Mouse (Mus musculus): Measurements from ENCODE around the gene Ank2. TPM values are rescaled to one million over a fixed set of nuclear protein-coding genes. Genes with fewer than 3 reads are reported as not detected.

The Ank2 gene
- polyA plus RNA-seq, 1 experiment, result 52.1 TPM

DNA sequence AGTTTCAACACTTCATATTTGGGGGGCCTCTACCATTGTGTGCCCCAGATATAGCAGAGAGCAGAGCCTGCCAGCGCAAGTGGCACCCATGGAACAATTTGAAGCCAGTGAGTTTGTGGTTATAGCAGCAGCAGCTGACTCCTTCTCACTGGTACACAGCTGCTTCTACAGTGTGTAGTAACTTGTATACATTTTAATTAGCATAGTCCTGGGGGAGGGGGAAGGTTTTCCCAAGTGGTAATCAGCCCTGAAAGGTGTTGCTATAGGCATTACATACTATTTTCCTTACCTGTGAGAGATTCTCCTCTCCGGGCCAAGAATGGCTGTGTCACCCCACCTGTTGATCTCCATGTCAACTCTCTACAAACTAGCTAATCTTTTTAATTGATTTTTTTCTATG is 182.4 kb downstream of the Ank2 start:
- no peaks in the 10 kb centered on the region for H3K4me1 ChIP-seq (ENCODE audit: control insufficient read depth, insufficient read depth, low read length)
- H3K27me3 ChIP-seq (ENCODE audit: control insufficient read depth, insufficient read depth, low read length), result no peaks in the 10 kb centered on the region
- H3K36me3 ChIP-seq (ENCODE audit: control insufficient read depth, insufficient read depth, low read length), result no peaks in the 10 kb centered on the region
- H3K27ac ChIP-seq (ENCODE audit: control insufficient read depth, insufficient read depth, low read depth, low read length), result no peak overlapping the region
- TF ChIP-seq CTCF (IDR thresholded peaks at IDR 0.05; ENCODE audit: control insufficient read depth, insufficient read depth, insufficient replicate concordance, low read depth, low read length), result no peak
- TF ChIP-seq POLR2A (IDR thresholded peaks at IDR 0.05; ENCODE audit: control insufficient read depth, low read depth, low read length), result no peak
- no peak overlapping the region for H3K4me3 ChIP-seq (ENCODE audit: control insufficient read depth, low read depth, low read length)

DNA sequence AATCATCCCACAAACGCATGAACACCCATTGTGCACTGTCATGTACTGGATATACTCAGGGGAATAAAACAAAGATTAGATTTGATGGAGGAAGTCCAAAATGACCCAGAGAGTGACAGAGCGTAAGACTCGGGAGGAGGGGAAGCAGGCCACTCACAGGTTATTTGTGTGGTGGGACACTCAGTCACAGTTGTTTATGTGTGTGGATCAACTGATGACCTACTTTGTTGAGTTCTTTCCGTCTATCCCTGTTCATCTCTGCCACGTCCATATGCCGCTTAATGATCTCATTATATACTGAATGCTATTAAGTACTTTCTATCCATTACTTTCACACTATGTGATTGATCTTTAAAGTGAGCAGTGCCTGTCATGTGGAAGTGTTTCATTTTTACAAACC is 187.6 kb downstream of the Ank2 start:
- no peak overlapping the region for H3K4me3 ChIP-seq (ENCODE audit: control insufficient read depth, low read depth, low read length)
- no peaks in the 10 kb centered on the region for H3K27me3 ChIP-seq (ENCODE audit: control insufficient read depth, insufficient read depth, low read length)
- TF ChIP-seq POLR2A (IDR thresholded peaks at IDR 0.05; ENCODE audit: control insufficient read depth, low read depth, low read length), result no peak
- no peak for TF ChIP-seq CTCF (IDR thresholded peaks at IDR 0.05; ENCODE audit: control insufficient read depth, insufficient read depth, insufficient replicate concordance, low read depth, low read length)
- H3K36me3 ChIP-seq (ENCODE audit: control insufficient read depth, insufficient read depth, low read length), result no peaks in the 10 kb centered on the region
- no peak overlapping the region for H3K27ac ChIP-seq (ENCODE audit: control insufficient read depth, insufficient read depth, low read depth, low read length)
- H3K4me1 ChIP-seq (ENCODE audit: control insufficient read depth, insufficient read depth, low read length), result peaks cover 2% of the 10 kb centered on the region

DNA sequence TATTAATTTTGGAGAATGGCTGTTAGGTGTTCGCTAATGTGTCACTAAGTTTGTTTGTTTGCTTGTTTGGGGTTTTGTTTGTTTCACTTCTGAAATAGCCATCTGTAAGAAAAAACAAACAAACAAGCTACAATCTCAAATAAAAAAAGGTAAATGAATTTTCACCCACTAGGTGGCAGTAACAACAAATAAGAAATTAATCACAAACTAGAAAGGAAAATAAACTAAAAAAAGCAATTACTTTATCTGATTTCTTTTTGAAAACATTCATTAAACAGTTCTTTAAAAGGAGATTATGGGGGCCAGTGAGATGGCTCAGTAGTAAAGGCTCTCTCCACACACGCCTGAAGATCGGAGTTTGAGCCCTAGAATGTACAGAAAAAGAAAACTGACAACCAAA is 189.1 kb downstream of the Ank2 start:
- TF ChIP-seq CTCF (IDR thresholded peaks at IDR 0.05; ENCODE audit: control insufficient read depth, insufficient read depth, insufficient replicate concordance, low read depth, low read length), result no peak
- TF ChIP-seq POLR2A (IDR thresholded peaks at IDR 0.05; ENCODE audit: control insufficient read depth, low read depth, low read length), result no peak
- peaks cover 2% of the 10 kb centered on the region for H3K4me1 ChIP-seq (ENCODE audit: control insufficient read depth, insufficient read depth, low read length)
- H3K4me3 ChIP-seq (ENCODE audit: control insufficient read depth, low read depth, low read length), result no peak overlapping the region
- H3K27ac ChIP-seq (ENCODE audit: control insufficient read depth, insufficient read depth, low read depth, low read length), result no peak overlapping the region
- no peaks in the 10 kb centered on the region for H3K27me3 ChIP-seq (ENCODE audit: control insufficient read depth, insufficient read depth, low read length)
- H3K36me3 ChIP-seq (ENCODE audit: control insufficient read depth, insufficient read depth, low read length), result no peaks in the 10 kb centered on the region

DNA sequence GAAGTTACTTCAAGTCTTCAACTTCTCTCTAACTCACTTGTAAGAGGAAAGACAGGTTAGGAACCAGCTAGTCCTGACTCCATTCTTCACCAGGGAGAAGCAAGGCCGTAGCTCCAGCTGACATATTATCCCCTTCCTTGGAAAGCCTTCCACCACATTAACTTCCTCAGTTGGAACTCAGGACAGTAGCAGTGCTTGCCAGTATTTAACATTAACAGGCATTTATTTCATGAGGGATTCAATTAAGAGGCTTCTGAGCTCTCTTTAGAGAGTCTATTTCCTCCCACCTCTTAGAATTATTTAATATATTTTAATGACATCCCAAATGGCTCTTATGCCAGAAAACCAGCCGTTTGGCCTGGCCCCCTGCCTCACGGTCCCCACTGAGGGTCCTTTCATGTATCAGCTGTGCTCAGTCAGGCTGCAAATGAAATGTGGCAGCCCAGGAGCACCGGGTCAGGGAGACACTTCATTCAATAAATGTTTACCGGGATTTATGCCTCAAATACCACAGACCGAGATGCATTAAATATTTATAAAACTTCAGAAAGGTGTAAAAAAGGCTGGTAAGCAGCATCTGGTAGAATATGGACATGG is 195.1 kb downstream of the Ank2 start:
- no peak overlapping the region for H3K4me3 ChIP-seq (ENCODE audit: control insufficient read depth, low read depth, low read length)
- H3K27me3 ChIP-seq (ENCODE audit: control insufficient read depth, insufficient read depth, low read length), result no peaks in the 10 kb centered on the region
- no peaks in the 10 kb centered on the region for H3K36me3 ChIP-seq (ENCODE audit: control insufficient read depth, insufficient read depth, low read length)
- no peaks in the 10 kb centered on the region for H3K4me1 ChIP-seq (ENCODE audit: control insufficient read depth, insufficient read depth, low read length)
- no peak for TF ChIP-seq CTCF (IDR thresholded peaks at IDR 0.05; ENCODE audit: control insufficient read depth, insufficient read depth, insufficient replicate concordance, low read depth, low read length)
- no peak for TF ChIP-seq POLR2A (IDR thresholded peaks at IDR 0.05; ENCODE audit: control insufficient read depth, low read depth, low read length)
- H3K27ac ChIP-seq (ENCODE audit: control insufficient read depth, insufficient read depth, low read depth, low read length), result no peak overlapping the region

DNA sequence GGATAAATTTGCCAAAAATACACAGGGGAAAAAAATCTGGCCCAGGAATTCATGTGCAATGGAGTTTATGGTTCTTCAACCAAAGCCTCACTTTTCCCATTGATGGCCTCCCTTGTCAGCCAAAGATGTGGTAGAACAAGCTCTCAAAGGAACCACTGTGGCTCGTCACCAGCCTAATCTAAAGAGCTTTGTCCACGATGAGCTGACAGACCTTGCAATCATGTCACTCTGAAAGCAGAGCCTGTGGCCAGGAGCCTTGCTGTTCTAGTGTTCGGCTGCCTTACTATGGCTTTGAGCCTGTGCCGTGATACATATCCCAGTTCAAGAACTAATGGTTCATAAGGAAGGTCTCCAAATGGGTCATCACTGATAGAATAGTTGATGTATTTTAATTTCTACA is 196.1 kb downstream of the Ank2 start:
- TF ChIP-seq CTCF (IDR thresholded peaks at IDR 0.05; ENCODE audit: control insufficient read depth, insufficient read depth, insufficient replicate concordance, low read depth, low read length) (no peak), POLR2A (IDR thresholded peaks at IDR 0.05; ENCODE audit: control insufficient read depth, low read depth, low read length) (no peak)
- Histone ChIP-seq H3K27me3 (ENCODE audit: control insufficient read depth, insufficient read depth, low read length) (no peaks in the 10 kb centered on the region), H3K4me1 (ENCODE audit: control insufficient read depth, insufficient read depth, low read length) (no peaks in the 10 kb centered on the region), H3K36me3 (ENCODE audit: control insufficient read depth, insufficient read depth, low read length) (no peaks in the 10 kb centered on the region), H3K27ac (ENCODE audit: control insufficient read depth, insufficient read depth, low read depth, low read length) (no peak overlapping the region), H3K4me3 (ENCODE audit: control insufficient read depth, low read depth, low read length) (no peak overlapping the region)

DNA sequence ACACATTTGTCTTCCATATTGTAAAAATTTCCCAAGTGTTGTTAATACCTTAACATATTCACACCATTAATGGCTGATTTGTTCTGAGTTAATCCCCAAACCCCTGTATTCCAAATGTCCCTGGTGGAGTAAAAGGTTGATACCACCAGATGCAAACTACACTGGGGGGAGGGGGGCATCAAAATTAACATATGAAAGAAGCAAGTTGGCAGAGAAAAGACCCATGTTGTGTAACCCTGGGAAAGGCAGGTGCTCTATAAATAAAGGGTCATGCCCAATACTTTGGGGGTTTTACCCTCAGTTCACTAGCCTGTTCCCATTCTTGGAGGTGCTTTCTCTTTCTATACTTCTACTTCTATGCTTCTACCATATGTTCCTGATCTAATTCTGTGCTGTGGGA is 198.4 kb downstream of the Ank2 start:
- Histone ChIP-seq H3K4me3 (ENCODE audit: control insufficient read depth, low read depth, low read length) (no peak overlapping the region), H3K27ac (ENCODE audit: control insufficient read depth, insufficient read depth, low read depth, low read length) (no peak overlapping the region), H3K36me3 (ENCODE audit: control insufficient read depth, insufficient read depth, low read length) (no peaks in the 10 kb centered on the region), H3K4me1 (ENCODE audit: control insufficient read depth, insufficient read depth, low read length) (no peaks in the 10 kb centered on the region), H3K27me3 (ENCODE audit: control insufficient read depth, insufficient read depth, low read length) (no peaks in the 10 kb centered on the region)
- no peak for TF ChIP-seq CTCF (IDR thresholded peaks at IDR 0.05; ENCODE audit: control insufficient read depth, insufficient read depth, insufficient replicate concordance, low read depth, low read length)
- TF ChIP-seq POLR2A (IDR thresholded peaks at IDR 0.05; ENCODE audit: control insufficient read depth, low read depth, low read length), result no peak

DNA sequence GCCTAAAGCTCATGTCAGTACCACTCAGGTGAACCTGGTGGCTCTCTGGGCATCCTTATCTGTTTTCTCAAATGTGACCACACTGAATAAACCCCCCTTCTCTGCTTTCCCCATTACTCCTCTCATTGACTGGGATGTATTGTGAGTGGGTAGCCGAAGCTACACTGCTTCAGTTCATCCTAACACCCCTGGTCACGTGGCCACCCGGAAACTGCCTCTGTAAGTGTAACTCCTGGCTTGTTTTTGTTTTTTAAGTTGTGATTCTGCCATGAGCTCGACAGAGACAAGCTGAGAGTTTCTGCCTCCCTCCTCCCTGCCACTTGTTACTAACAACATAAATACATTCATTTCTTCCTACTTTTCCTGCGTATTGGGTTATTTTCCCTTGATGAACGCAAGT is 203.2 kb downstream of the Ank2 start:
- no peaks in the 10 kb centered on the region; the same call in 1 of the 2 replicates for H3K4me1 ChIP-seq (ENCODE audit: control insufficient read depth, insufficient read depth, low read length)
- H3K4me3 ChIP-seq (ENCODE audit: control insufficient read depth, low read depth, low read length), result no peak overlapping the region
- no peak overlapping the region for H3K27ac ChIP-seq (ENCODE audit: control insufficient read depth, insufficient read depth, low read depth, low read length)
- H3K27me3 ChIP-seq (ENCODE audit: control insufficient read depth, insufficient read depth, low read length), result no peaks in the 10 kb centered on the region
- no peaks in the 10 kb centered on the region for H3K36me3 ChIP-seq (ENCODE audit: control insufficient read depth, insufficient read depth, low read length)
- no peak for TF ChIP-seq POLR2A (IDR thresholded peaks at IDR 0.05; ENCODE audit: control insufficient read depth, low read depth, low read length)
- TF ChIP-seq CTCF (IDR thresholded peaks at IDR 0.05; ENCODE audit: control insufficient read depth, insufficient read depth, insufficient replicate concordance, low read depth, low read length), result no peak
